Mouse (Mus musculus): ENCODE measurements around the gene Slco6d1.

DNA sequence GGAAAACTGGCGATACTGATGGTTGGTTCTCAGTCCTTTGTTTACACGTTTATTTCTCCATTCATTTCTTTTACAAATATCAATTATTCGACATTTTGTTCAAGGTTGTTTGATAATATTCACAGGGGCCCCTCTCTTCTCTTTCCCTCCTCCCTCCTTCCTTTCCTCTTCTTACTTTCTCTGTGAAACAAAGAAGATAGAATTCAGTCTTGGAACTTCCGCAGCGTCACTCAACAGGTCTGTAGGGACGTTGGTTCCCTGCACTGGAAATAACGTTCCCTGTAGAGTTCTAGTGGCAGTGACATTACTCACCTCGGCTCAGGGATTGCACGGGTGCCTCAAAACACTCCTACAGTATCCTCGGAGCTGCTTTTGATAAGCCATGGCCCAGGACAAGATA, at the start of gene Slco6d1:
- TF ChIP-seq POLR2A (IDR thresholded peaks at IDR 0.05; ENCODE audit: insufficient read depth, low read depth, low read length) = no peak
- TF ChIP-seq CTCF (IDR thresholded peaks at IDR 0.05; ENCODE audit: insufficient read depth, low read depth, low read length) = no peak
